8 mouse cellular contexts compared by ENCODE assay signal in genomic region chr5:115347564-115347963, GRCm38 (mm10). TPM values are rescaled to one million over a fixed set of nuclear protein-coding genes. Genes with fewer than 3 reads are reported as not detected.
A peak's percentile ranks its signal among the peaks of the same experiment; 100 is the strongest.
DNase-seq lines count a peak whose midpoint lies in the region; ATAC-seq and TF ChIP-seq lines count a peak whose summit lies in the region.

No protein-coding gene starts in this region.

- peaks cover 41% of the 10 kb centered on the region for H3K36me3 ChIP-seq in hindbrain, embryonic 14.5 days (replicated peaks; ENCODE audit: control insufficient read depth, insufficient read depth)
- peaks cover 44% of the 10 kb centered on the region for H3K36me3 ChIP-seq in megakaryocyte, embryonic 14.5 days (replicated peaks; ENCODE audit: low read length)

- POLR2A ChIA-PET in Patski (lab: Charles Lee): interaction anchor here (1.0 to 1.1 kb wide), 2 partner anchors 16 to 109 kb away, joined by 3 read pairs; no protein-coding TSS in a partner anchor

- peaks cover 18% of the 10 kb centered on the region for H3K4me1 ChIP-seq in hindbrain, embryonic 14.5 days (replicated peaks; ENCODE audit: control insufficient read depth, insufficient read depth, low read length)
- peaks cover 39% of the 10 kb centered on the region for H3K4me1 ChIP-seq in megakaryocyte, embryonic 14.5 days

- peak overlapping the region; percentile 73 for H3K4me3 ChIP-seq in hindbrain, embryonic 14.5 days (replicated peaks; ENCODE audit: low read length)
- peak overlapping the region; percentile 97 for H3K4me3 ChIP-seq in megakaryocyte, embryonic 14.5 days (replicated peaks)

- peak; percentile 48 for ATAC-seq in Patski
- no peak for ATAC-seq in hindbrain, embryonic 14.5 days (ENCODE audit: low FRiP score)

- H3K27ac ChIP-seq in hindbrain, embryonic 14.5 days: no peak overlapping the region

- no peaks in the 10 kb centered on the region for H3K27me3 ChIP-seq in Patski
- no peaks in the 10 kb centered on the region for H3K27me3 ChIP-seq in hindbrain, embryonic 14.5 days (ENCODE audit: control insufficient read depth, insufficient read depth, low read length)
- peaks cover 2% of the 10 kb centered on the region for H3K27me3 ChIP-seq in megakaryocyte, embryonic 14.5 days (replicated peaks)

- H3K9me3 ChIP-seq in hindbrain, embryonic 14.5 days (ENCODE audit: control insufficient read depth, low read length): no peaks in the 10 kb centered on the region
- peaks cover 4% of the 10 kb centered on the region; the same call in 1 of the 2 replicates for H3K9me3 ChIP-seq in megakaryocyte, embryonic 14.5 days

- peak overlapping the region; percentile 84 for H3K4me2 ChIP-seq in hindbrain, embryonic 14.5 days (replicated peaks)

- CTCF ChIA-PET in Patski (lab: Charles Lee): interaction anchor here (0.8 to 2.6 kb wide), 8 partner anchors 11 to 188 kb away, joined by 3 to 13 read pairs (median 4); partner anchors contain the start of gene Rnf10

- peak overlapping the region; percentile 76; the same call in 1 of the 2 replicates for H3K9ac ChIP-seq in hindbrain, embryonic 14.5 days

- DNase-seq in Patski (ENCODE audit: low read depth, low spot score): peak; percentile 37
- peak; percentile 88 to 90 for DNase-seq in cerebellum, postnatal 14 days
- peak; percentile 71 for DNase-seq in frontal cortex, postnatal 25 days (ENCODE audit: low spot score in 2 of 2)
- DNase-seq in hindbrain, embryonic 14.5 days (ENCODE audit: low spot score): peak; percentile 82
- peak; percentile 57 to 59 for DNase-seq in left cerebral cortex, adult 8-10 months (ENCODE audit: low spot score in 2 of 2)
- peak; percentile 73 to 88 for DNase-seq in right cerebral cortex, adult 2 months (ENCODE audit: low spot score in 2 of 2)
- DNase-seq in urinary bladder, postnatal 14 days (ENCODE audit: low spot score): peak; percentile 85

- in situ Hi-C loops in Patski (cut with MboI; ENCODE audit: low pct_unique_long_range_greater_than_20kb): loop anchor here (10.0 kb wide), 1 partner anchor 343 kb away; no protein-coding TSS in a partner anchor

- TF ChIP-seq CTCF in Patski (IDR thresholded peaks at IDR 0.05): no peak

- 4% methylated on average over 5 of the region's 5 CpGs for WGBS in hindbrain, embryonic 14.5 days

RNA-seq across cellular contexts. Expression of gene Cox6a1, which starts 1.2 kb away (rescaled TPM):
- 1,264 TPM for polyA plus RNA-seq in Patski (2021)
- 1,199 and 1,253 TPM in 2 replicates for polyA plus RNA-seq in hindbrain, embryonic 14.5 days (2014; fragmentation: Nextera tagmentation; extraction: Ambion mirVana)
- 100 to 1,000 TPM; 686 to 806 (median 740) TPM for total RNA-seq in left cerebral cortex, adult 8-10 months (2022)
- polyA plus RNA-seq in megakaryocyte, embryonic 14.5 days (2012; ENCODE audit: insufficient read depth, low replicate concordance): 3,165 and 8,052 TPM in 2 replicates

RNA-seq across cellular contexts. Expression of gene Triap1, which starts 6.5 kb away (rescaled TPM):
- 46.1 TPM for polyA plus RNA-seq in Patski (2021)
- polyA plus RNA-seq in hindbrain, embryonic 14.5 days (2014; fragmentation: Nextera tagmentation; extraction: Ambion mirVana): 47.6 and 50.1 TPM in 2 replicates
- total RNA-seq in left cerebral cortex, adult 8-10 months (2022): 10 to 100 TPM; 20.7 to 24.6 (median 22.5) TPM
- polyA plus RNA-seq in megakaryocyte, embryonic 14.5 days (2012; ENCODE audit: insufficient read depth, low replicate concordance): 7.6 TPM in 1 of 2 replicates, not detected in the other

RNA-seq across cellular contexts. Expression of gene Gatc, which starts 6.6 kb away (rescaled TPM):
- polyA plus RNA-seq in Patski (2021): 23.5 TPM
- 41.8 and 42.2 TPM in 2 replicates for polyA plus RNA-seq in hindbrain, embryonic 14.5 days (2014; fragmentation: Nextera tagmentation; extraction: Ambion mirVana)
- 10 to 100 TPM; 19.2 to 21.4 (median 20.2) TPM for total RNA-seq in left cerebral cortex, adult 8-10 months (2022)
- 1.9 and 8.0 TPM in 2 replicates for polyA plus RNA-seq in megakaryocyte, embryonic 14.5 days (2012; ENCODE audit: insufficient read depth, low replicate concordance)

RNA-seq across cellular contexts. Expression of gene Srsf9, which starts 20.6 kb away (rescaled TPM):
- 137 TPM for polyA plus RNA-seq in Patski (2021)
- 140 and 145 TPM in 2 replicates for polyA plus RNA-seq in hindbrain, embryonic 14.5 days (2014; fragmentation: Nextera tagmentation; extraction: Ambion mirVana)
- total RNA-seq in left cerebral cortex, adult 8-10 months (2022): 10 to 100 TPM; 55.2 to 70.1 (median 64.6) TPM
- polyA plus RNA-seq in megakaryocyte, embryonic 14.5 days (2012; ENCODE audit: insufficient read depth, low replicate concordance): 79.3 and 86.6 TPM in 2 replicates

RNA-seq across cellular contexts. Expression of gene Dynll1, which starts 46.8 kb away (rescaled TPM):
- 704 TPM for polyA plus RNA-seq in Patski (2021)
- 1,269 and 1,310 TPM in 2 replicates for polyA plus RNA-seq in hindbrain, embryonic 14.5 days (2014; fragmentation: Nextera tagmentation; extraction: Ambion mirVana)
- 100 to 1,000 TPM; 550 to 617 (median 573) TPM for total RNA-seq in left cerebral cortex, adult 8-10 months (2022)
- polyA plus RNA-seq in megakaryocyte, embryonic 14.5 days (2012; ENCODE audit: insufficient read depth, low replicate concordance): 552 and 565 TPM in 2 replicates

Comparison
In these comparisons a context has a peak if more than half of its experiments do, and no peak if none do; other contexts are left out.
1. DNase-seq: peak in every context shown above with its lines; median percentile 89 in cerebellum, postnatal 14 days; 85 in urinary bladder, postnatal 14 days; 82 in hindbrain, embryonic 14.5 days; 80 in right cerebral cortex, adult 2 months; 71 in frontal cortex, postnatal 25 days; 58 in left cerebral cortex, adult 8-10 months; 37 in Patski.